Mouse (Mus musculus) embryonic facial prominence, embryonic 12.5 days (tissue): ENCODE results near the gene Samd4b. TPM values are rescaled to one million over a fixed set of nuclear protein-coding genes. Genes with fewer than 3 reads are reported as not detected.

Experiments used
- ATAC-seq: fragments of 200-750 bp; cut with Nextera tagmentation; 2 replicates; pipeline ENCODE4 v1.8.0; 2017; ENCODE audit not compliant: insufficient number of reproducible peaks, insufficient read depth, low FRiP score, low TSS enrichment
- H3K27ac ChIP-seq: fragments of 300-500 bp; sonication (generic); 2 replicates; pipeline ENCODE4 v1.5.1; 2016; ENCODE audit warnings: mild to moderate bottlenecking
- H3K27me3 ChIP-seq: fragments of 300-500 bp; sonication (generic); 2 replicates; pipeline ENCODE4 v1.6.1; 2016; ENCODE audit warnings: mild to moderate bottlenecking, moderate library complexity
- H3K36me3 ChIP-seq: fragments of 300-500 bp; sonication (generic); 2 replicates; pipeline ENCODE4 v1.6.1; 2016; ENCODE audit warnings: mild to moderate bottlenecking
- H3K4me1 ChIP-seq: fragments of 300-500 bp; sonication (generic); 2 replicates; pipeline ENCODE4 v1.6.1; 2016
- H3K4me2 ChIP-seq: fragments of 300-500 bp; sonication (generic); replicated peaks from 2 replicates; pipeline ENCODE4 v1.6.1; 2016; ENCODE audit warnings: mild to moderate bottlenecking, moderate library complexity
- H3K4me3 ChIP-seq: fragments of 300-500 bp; sonication (generic); 2 replicates; pipeline ENCODE4 v1.5.1; 2016; ENCODE audit warnings: mild to moderate bottlenecking
- H3K9ac ChIP-seq: fragments of 300-500 bp; sonication (generic); 2 replicates; pipeline ENCODE4 v1.6.1; 2016; ENCODE audit warnings: mild to moderate bottlenecking, moderate library complexity
- H3K9me3 ChIP-seq: fragments of 300-500 bp; sonication (generic); 2 replicates; pipeline ENCODE4 v1.6.1; 2016; ENCODE audit warnings: mild to moderate bottlenecking, moderate library complexity
- WGBS: fragments of 180-500 bp; shearing (Covaris S2); methylation state at CpG from one replicate; pipeline ENCODE4 v1.1.7; 2016; 5-methylcytosine and 5-hydroxymethylcytosine counted together
- polyA plus RNA-seq: library from polyadenylated mRNA; unstranded; fragments of >200 nt; fragmentation: Nextera tagmentation; extraction: Ambion mirVana; gene quantifications from 2 replicates; pipeline ENCODE4 v1.2.1, GENCODE M21; 2016

Gene Samd4b
- polyA plus RNA-seq, 1 experiment from 2014 or later, result 36.6 TPM

GRCm38 (mm10) chr7:28452361-28453005 lies 145.5 kb downstream of the Samd4b start:
- Histone ChIP-seq H3K27ac (peak overlapping the region; percentile 67), H3K4me3 (peak overlapping the region; percentile 78), H3K9me3 (no peaks in the 10 kb centered on the region), H3K4me2 (peak overlapping the region; percentile 89), H3K27me3 (no peaks in the 10 kb centered on the region), H3K9ac (peak overlapping the region; percentile 86), H3K36me3 (peaks cover 4% of the 10 kb centered on the region; the same call in 1 of the 2 replicates), H3K4me1 (peaks cover 13% of the 10 kb centered on the region)
- ATAC-seq, result 0 out of 2 replicates have a peak, but pooled peaks have one; percentile 12
- WGBS, result 3% methylated on average over 21 of the region's 24 CpGs

- H3K4me3 ChIP-seq, result peak within 1 kb of the TSS; percentile 78
- peaks cover 4% of the 10 kb centered on the region; the same call in 1 of the 2 replicates for H3K36me3 ChIP-seq
- ATAC-seq, result peak; percentile 74; the same call in 1 of the 2 replicates
- H3K4me1 ChIP-seq, result peaks cover 13% of the 10 kb centered on the region
- WGBS, result under 1% methylated on average over 43 of the region's 97 CpGs
- H3K9ac ChIP-seq, result peak within 1 kb of the TSS; percentile 86
- peak within 1 kb of the TSS; percentile 67 for H3K27ac ChIP-seq
- H3K4me2 ChIP-seq, result peak within 1 kb of the TSS; percentile 89
- no peaks in the 10 kb centered on the region for H3K9me3 ChIP-seq
- no peaks in the 10 kb centered on the region for H3K27me3 ChIP-seq
Measured at GRCm38 (mm10) chr7:28451531-28452360, 146.2 kb downstream of the Samd4b start, which contains the start of gene Lrfn1. TSS of gene Lrfn1 (plus strand) at chr7:28451980.

GRCm38 (mm10) chr7:28447865-28448820 lies 149.8 kb downstream of the Samd4b start:
- no peaks in the 10 kb centered on the region for H3K27me3 ChIP-seq
- 64% methylated on average over 13 of the region's 13 CpGs for WGBS
- no peak for ATAC-seq
- H3K9ac ChIP-seq, result no peak overlapping the region
- H3K4me2 ChIP-seq, result no peak overlapping the region
- peaks cover 8% of the 10 kb centered on the region for H3K4me1 ChIP-seq
- H3K4me3 ChIP-seq, result no peak overlapping the region
- no peak overlapping the region for H3K27ac ChIP-seq
- H3K36me3 ChIP-seq, result no peaks in the 10 kb centered on the region
- H3K9me3 ChIP-seq, result no peaks in the 10 kb centered on the region

DNA sequence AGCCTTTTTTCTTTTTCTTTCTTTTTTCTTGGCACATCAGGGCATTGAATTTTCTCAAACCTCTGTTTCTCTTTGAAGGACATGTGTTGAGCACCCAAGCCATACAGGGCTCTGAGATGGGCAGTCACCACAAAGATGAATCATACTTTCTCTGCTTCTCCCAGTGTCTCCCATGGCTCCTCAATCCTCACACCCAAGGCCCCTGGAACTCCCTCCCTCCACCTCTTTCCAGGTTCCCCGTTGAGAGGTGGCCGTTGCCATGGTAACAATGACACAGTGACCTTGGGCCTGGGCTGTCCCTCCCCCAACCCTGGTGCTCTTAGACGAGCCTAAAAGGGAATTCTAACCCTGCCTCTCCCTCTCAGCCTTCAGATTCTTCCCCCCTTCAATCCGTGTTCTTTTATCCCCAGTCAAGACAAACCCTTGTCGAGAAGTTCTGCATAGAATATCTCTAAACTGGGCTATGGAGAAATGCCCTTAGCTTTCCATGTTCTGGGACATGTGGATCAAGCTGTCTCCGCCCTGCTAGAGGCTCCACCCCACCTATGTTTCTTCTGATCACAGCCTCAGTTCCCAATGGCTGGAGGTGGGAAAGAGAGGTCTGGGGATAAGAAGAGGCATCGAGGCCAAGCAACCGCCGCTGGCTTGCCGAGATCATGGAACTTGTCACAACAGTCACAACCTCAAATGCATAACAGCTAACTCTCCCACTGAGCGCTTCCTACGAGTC lies 150.7 kb downstream of the Samd4b start:
- no peaks in the 10 kb centered on the region for H3K9me3 ChIP-seq
- no peaks in the 10 kb centered on the region for H3K27me3 ChIP-seq
- no peak overlapping the region for H3K4me2 ChIP-seq
- H3K36me3 ChIP-seq, result no peaks in the 10 kb centered on the region
- no peak for ATAC-seq
- no peaks in the 10 kb centered on the region for H3K4me1 ChIP-seq
- H3K27ac ChIP-seq, result no peak overlapping the region
- H3K9ac ChIP-seq, result no peak overlapping the region
- 20% methylated on average over 12 of the region's 12 CpGs for WGBS
- H3K4me3 ChIP-seq, result no peak overlapping the region

- WGBS, result 6% methylated on average over 12 of the region's 12 CpGs
- no peak overlapping the region for H3K4me2 ChIP-seq
- no peak for ATAC-seq
Measured at GRCm38 (mm10) chr7:28446446-28446845, 151.5 kb downstream of the Samd4b start.

GRCm38 (mm10) chr7:28444344-28444974 lies 153.5 kb downstream of the Samd4b start:
- no peak overlapping the region for H3K4me3 ChIP-seq
- H3K27ac ChIP-seq, result no peak overlapping the region
- H3K4me2 ChIP-seq, result no peak overlapping the region
- H3K4me1 ChIP-seq, result no peaks in the 10 kb centered on the region
- WGBS, result 82% methylated on average over 13 of the region's 13 CpGs
- H3K36me3 ChIP-seq, result no peaks in the 10 kb centered on the region
- no peaks in the 10 kb centered on the region for H3K27me3 ChIP-seq
- H3K9me3 ChIP-seq, result no peaks in the 10 kb centered on the region
- no peak overlapping the region for H3K9ac ChIP-seq
- no peak for ATAC-seq

More at GRCm38 (mm10) chr7:28446446-28446845, 151.5 kb downstream of the Samd4b start:
- no peaks in the 10 kb centered on the region for H3K4me1 ChIP-seq
- no peaks in the 10 kb centered on the region for H3K27me3 ChIP-seq
- no peaks in the 10 kb centered on the region for H3K36me3 ChIP-seq
- no peak overlapping the region for H3K4me3 ChIP-seq
- no peaks in the 10 kb centered on the region for H3K9me3 ChIP-seq
- no peak overlapping the region for H3K9ac ChIP-seq
- H3K27ac ChIP-seq, result no peak overlapping the region

DNA sequence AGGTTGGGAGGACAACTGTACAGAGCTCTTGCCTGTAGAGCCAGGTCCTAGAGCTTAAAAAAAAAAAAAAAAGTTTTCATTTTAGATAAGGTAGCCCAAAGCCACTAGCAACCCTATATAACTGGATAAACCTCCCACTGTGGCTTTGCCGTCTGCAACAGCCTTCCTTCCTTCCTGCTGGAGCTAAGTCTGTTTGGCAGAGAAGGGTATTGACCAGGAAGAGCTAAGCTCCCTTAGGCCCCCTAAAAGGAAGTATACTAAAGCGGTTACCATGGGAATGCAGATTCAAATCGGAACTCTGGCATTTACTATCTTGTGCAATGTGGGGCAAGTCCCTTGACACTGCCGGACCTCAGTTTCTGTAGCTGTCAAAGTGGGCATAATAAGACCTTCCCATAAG lies 155.3 kb downstream of the Samd4b start:
- no peaks in the 10 kb centered on the region for H3K9me3 ChIP-seq
- H3K36me3 ChIP-seq, result no peaks in the 10 kb centered on the region
- no peak overlapping the region for H3K4me3 ChIP-seq
- H3K4me1 ChIP-seq, result no peaks in the 10 kb centered on the region
- ATAC-seq, result no peak
- no peak overlapping the region for H3K9ac ChIP-seq
- H3K4me2 ChIP-seq, result no peak overlapping the region
- 62% methylated on average over 4 of the region's 4 CpGs for WGBS
- H3K27ac ChIP-seq, result no peak overlapping the region
- no peaks in the 10 kb centered on the region for H3K27me3 ChIP-seq

GRCm38 (mm10) chr7:28441776-28442485 lies 156.0 kb downstream of the Samd4b start:
- 91% methylated on average over 12 of the region's 14 CpGs for WGBS
- no peak for ATAC-seq
- Histone ChIP-seq H3K4me3 (no peak overlapping the region), H3K27me3 (no peaks in the 10 kb centered on the region), H3K4me1 (0 out of 2 replicates have a peak, but pooled peaks cover 4% of the 10 kb centered on the region), H3K27ac (no peak overlapping the region), H3K9ac (no peak overlapping the region), H3K9me3 (no peaks in the 10 kb centered on the region), H3K4me2 (no peak overlapping the region), H3K36me3 (no peaks in the 10 kb centered on the region)

DNA sequence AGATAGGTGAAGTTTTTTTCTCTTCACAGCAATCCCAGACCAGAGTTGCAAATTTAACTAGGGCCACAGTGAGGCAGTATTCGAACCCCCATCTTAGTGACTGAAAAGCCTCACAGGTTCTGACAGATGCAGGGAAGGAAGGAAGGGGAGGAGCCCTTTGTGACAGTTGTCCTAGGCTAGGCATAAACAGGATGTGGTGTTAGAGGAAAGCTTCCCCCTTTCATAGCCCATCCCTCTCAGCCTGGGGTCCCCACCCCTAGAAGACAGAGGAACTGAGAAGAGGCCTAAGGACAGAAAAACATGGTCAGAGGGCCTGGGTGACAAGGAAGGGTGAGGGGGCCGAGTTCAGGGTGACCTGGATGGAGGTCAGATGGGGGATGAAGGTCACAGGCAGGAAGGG lies 157.2 kb downstream of the Samd4b start:
- H3K36me3 ChIP-seq, result no peaks in the 10 kb centered on the region
- no peak overlapping the region for H3K4me3 ChIP-seq
- H3K27ac ChIP-seq, result no peak overlapping the region
- H3K27me3 ChIP-seq, result no peaks in the 10 kb centered on the region
- no peak overlapping the region for H3K9ac ChIP-seq
- H3K4me2 ChIP-seq, result no peak overlapping the region
- no peaks in the 10 kb centered on the region for H3K9me3 ChIP-seq
- ATAC-seq, result no peak
- H3K4me1 ChIP-seq, result 0 out of 2 replicates have a peak, but pooled peaks cover 5% of the 10 kb centered on the region
- 43% methylated on average over 2 of the region's 2 CpGs for WGBS

- Histone ChIP-seq H3K4me3 (no peak overlapping the region), H3K4me2 (no peak overlapping the region), H3K27me3 (no peaks in the 10 kb centered on the region), H3K9me3 (no peaks in the 10 kb centered on the region), H3K36me3 (no peaks in the 10 kb centered on the region), H3K4me1 (peaks cover 19% of the 10 kb centered on the region), H3K27ac (no peak overlapping the region), H3K9ac (no peak overlapping the region)
- WGBS, result 90% methylated on average over 2 of the region's 2 CpGs
- ATAC-seq, result no peak
Measured at GRCm38 (mm10) chr7:28438771-28439170, 159.2 kb downstream of the Samd4b start.
